Mouse (Mus musculus) stomach, postnatal 0 days (tissue): ENCODE measurements around the gene Rac3. TPM values are rescaled to one million over a fixed set of nuclear protein-coding genes. Genes with fewer than 3 reads are reported as not detected.
A peak's percentile ranks its signal among the peaks of the same experiment; 100 is the strongest.

ENCODE experiments used
- ATAC-seq: fragments of 200-750 bp; cut with Nextera tagmentation; 2 replicates; pipeline ENCODE4 v1.8.0; 2017; ENCODE audit not compliant: low FRiP score, low TSS enrichment
- DNase-seq: peaks from one replicate; pipeline ENCODE4 v3.0.0-alpha.2; 2016; ENCODE audit warnings: low spot score
- H3K27ac ChIP-seq: fragments of 300-500 bp; sonication (generic); replicated peaks from 2 replicates; pipeline ENCODE4 v1.5.1; 2014; ENCODE audit warnings: mild to moderate bottlenecking, control low read depth
- H3K27me3 ChIP-seq: fragments of 300-500 bp; sonication (generic); 2 replicates; pipeline ENCODE4 v1.6.1; 2014; ENCODE audit warnings: low read length; ENCODE audit not compliant: control insufficient read depth, insufficient read depth
- H3K36me3 ChIP-seq: fragments of 300-500 bp; sonication (generic); 2 replicates; pipeline ENCODE4 v1.6.1; 2014; ENCODE audit warnings: low read length, mixed read lengths; ENCODE audit not compliant: control insufficient read depth, insufficient read depth
- H3K4me1 ChIP-seq: fragments of 300-500 bp; sonication (generic); replicated peaks from 2 replicates; pipeline ENCODE4 v1.6.1; 2014; ENCODE audit warnings: antibody characterized with exemption; ENCODE audit not compliant: control insufficient read depth, insufficient read depth
- H3K4me2 ChIP-seq: fragments of 300-500 bp; sonication (generic); replicated peaks from 2 replicates; pipeline ENCODE4 v1.6.1; 2014; ENCODE audit warnings: low read depth, mild to moderate bottlenecking, control low read depth, moderate library complexity
- H3K4me3 ChIP-seq: fragments of 300-500 bp; sonication (generic); 2 replicates; pipeline ENCODE4 v1.5.1; 2014; ENCODE audit warnings: low read depth, low read length, control low read depth
- H3K9ac ChIP-seq: fragments of 300-500 bp; sonication (generic); 2 replicates; pipeline ENCODE4 v1.6.1; 2014; ENCODE audit warnings: mild to moderate bottlenecking, low read length, control low read depth, mixed read lengths
- H3K9me3 ChIP-seq: fragments of 300-500 bp; sonication (generic); 2 replicates; pipeline ENCODE4 v1.6.1; 2016; ENCODE audit warnings: low read length; ENCODE audit not compliant: control insufficient read depth
- CTCF ChIP-seq: IDR thresholded peaks from 2 replicates; pipeline ENCODE4 v1.5.1; 2016; ENCODE audit warnings: antibody characterized with exemption, low read depth, mild to moderate bottlenecking, moderate library complexity
- EP300 ChIP-seq: optimal IDR thresholded peaks from 2 replicates; pipeline ENCODE3; 2016; ENCODE audit warnings: antibody characterized with exemption
- WGBS: fragments of 180-500 bp; shearing (Covaris S2); extraction: QIAGEN DNeasy Blood & Tissue Kit; methylation state at CpG from one replicate; pipeline ENCODE4 v1.1.7; 2014; 5-methylcytosine and 5-hydroxymethylcytosine counted together
- polyA plus RNA-seq: library from polyadenylated mRNA; unstranded; fragments of >200 nt; fragmentation: Nextera tagmentation; extraction: Ambion mirVana; gene quantifications from 2 replicates; pipeline ENCODE4 v1.2.1, GENCODE M21; 2015

Gene Rac3
- polyA plus RNA-seq, 1 experiment from 2014 or later = 21.9 TPM

GRCm38 (mm10) chr11:120768206-120768605, 46.9 kb downstream of the Rac3 start:
- 74% methylated on average over 1 of the region's 1 CpGs for WGBS
- H3K27ac ChIP-seq = peak overlapping the region; percentile 70
- no peak overlapping the region for H3K9ac ChIP-seq
- H3K9me3 ChIP-seq = no peaks in the 10 kb centered on the region
- TF ChIP-seq CTCF (no peak), EP300 (no peak)
- no peaks in the 10 kb centered on the region for H3K27me3 ChIP-seq
- peak; percentile 62 for DNase-seq
- no peaks in the 10 kb centered on the region for H3K36me3 ChIP-seq
- no peak overlapping the region for H3K4me3 ChIP-seq
- no peaks in the 10 kb centered on the region for H3K4me1 ChIP-seq
- ATAC-seq = peak; percentile 84
- no peak overlapping the region for H3K4me2 ChIP-seq

- Histone ChIP-seq H3K27me3 (no peaks in the 10 kb centered on the region), H3K9me3 (no peaks in the 10 kb centered on the region), H3K4me2 (no peak overlapping the region), H3K9ac (no peak overlapping the region), H3K27ac (no peak overlapping the region), H3K36me3 (no peaks in the 10 kb centered on the region), H3K4me1 (no peaks in the 10 kb centered on the region), H3K4me3 (no peak overlapping the region)
- no peak for TF ChIP-seq EP300
- no peak for TF ChIP-seq CTCF
- ATAC-seq (no peak), DNase-seq (no peak)
- 81% methylated on average over 3 of the region's 3 CpGs for WGBS
Observed at GRCm38 (mm10) chr11:120772749-120773148, 51.5 kb downstream of the Rac3 start.

Other genes starting within 250 kb of the Rac3 start
- gene Mrpl12, start 236.9 kb upstream of the Rac3 start, polyA plus RNA-seq = 133 and 134 TPM in 2 replicates
- 86.1 and 94.0 TPM in 2 replicates for gene Slc25a10, start 229.6 kb upstream of the Rac3 start, polyA plus RNA-seq
- 3.5 and 5.8 TPM in 2 replicates for gene Gcgr, start 190.8 kb upstream of the Rac3 start, polyA plus RNA-seq
- 113 and 115 TPM in 2 replicates for gene Mcrip1, start 171.7 kb upstream of the Rac3 start, polyA plus RNA-seq
- gene Ppp1r27, start 170.3 kb upstream of the Rac3 start, polyA plus RNA-seq = not detected in 2 replicates
- gene P4hb, start 148.2 kb upstream of the Rac3 start, polyA plus RNA-seq = 858 and 892 TPM in 2 replicates
- gene Arhgdia, start 139.8 kb upstream of the Rac3 start, polyA plus RNA-seq = 352 and 362 TPM in 2 replicates
- 213 TPM in 2 replicates for gene Alyref, start 123.1 kb upstream of the Rac3 start, polyA plus RNA-seq
- gene Anapc11, start 123.0 kb upstream of the Rac3 start, polyA plus RNA-seq = 121 and 126 TPM in 2 replicates
- gene Npb, start 113.0 kb upstream of the Rac3 start, polyA plus RNA-seq = 20.4 and 20.9 TPM in 2 replicates
- 73.7 and 79.0 TPM in 2 replicates for gene Pcyt2, start 103.5 kb upstream of the Rac3 start, polyA plus RNA-seq
- 36.1 and 42.2 TPM in 2 replicates for gene Sirt7, start 96.2 kb upstream of the Rac3 start, polyA plus RNA-seq
- gene Mafg, start 87.9 kb upstream of the Rac3 start, polyA plus RNA-seq = 21.0 and 21.3 TPM in 2 replicates
- gene Pycr1, start 77.7 kb upstream of the Rac3 start, polyA plus RNA-seq = 13.9 and 18.4 TPM in 2 replicates
- gene Myadml2, start 73.3 kb upstream of the Rac3 start, polyA plus RNA-seq = 0.21 TPM in 1 of 2 replicates, not detected in the other
- gene Notum, start 60.3 kb upstream of the Rac3 start, polyA plus RNA-seq = 1.4 and 2.7 TPM in 2 replicates
- gene Aspscr1, start 48.5 kb upstream of the Rac3 start, polyA plus RNA-seq = 74.1 and 81.1 TPM in 2 replicates
- gene Cenpx, start 7.7 kb upstream of the Rac3 start, polyA plus RNA-seq = 123 and 127 TPM in 2 replicates
- 18.7 and 20.4 TPM in 2 replicates for gene Lrrc45, start 7.5 kb upstream of the Rac3 start, polyA plus RNA-seq
- 56.3 and 58.4 TPM in 2 replicates for gene Dcxr, start 5.8 kb downstream of the Rac3 start, polyA plus RNA-seq
- 129 and 160 TPM in 2 replicates for gene Cbr2, start 10.6 kb downstream of the Rac3 start, polyA plus RNA-seq
- gene Hmga1b, start 41.3 kb downstream of the Rac3 start, polyA plus RNA-seq = 3.0 and 3.1 TPM in 2 replicates
- 18.1 and 23.2 TPM in 2 replicates for gene Rfng, start 62.7 kb downstream of the Rac3 start, polyA plus RNA-seq
- gene Gps1, start 62.8 kb downstream of the Rac3 start, polyA plus RNA-seq = 94.5 and 98.6 TPM in 2 replicates
- gene Dus1l, start 74.9 kb downstream of the Rac3 start, polyA plus RNA-seq = 39.8 and 42.4 TPM in 2 replicates
- gene Fasn, start 103.1 kb downstream of the Rac3 start, polyA plus RNA-seq = 16.0 and 19.7 TPM in 2 replicates
- 1.1 and 1.4 TPM in 2 replicates for gene Ccdc57, start 211.4 kb downstream of the Rac3 start, polyA plus RNA-seq
- 7.2 and 10.0 TPM in 2 replicates for gene Slc16a3, start 227.0 kb downstream of the Rac3 start, polyA plus RNA-seq